In the genomic region with DNA sequence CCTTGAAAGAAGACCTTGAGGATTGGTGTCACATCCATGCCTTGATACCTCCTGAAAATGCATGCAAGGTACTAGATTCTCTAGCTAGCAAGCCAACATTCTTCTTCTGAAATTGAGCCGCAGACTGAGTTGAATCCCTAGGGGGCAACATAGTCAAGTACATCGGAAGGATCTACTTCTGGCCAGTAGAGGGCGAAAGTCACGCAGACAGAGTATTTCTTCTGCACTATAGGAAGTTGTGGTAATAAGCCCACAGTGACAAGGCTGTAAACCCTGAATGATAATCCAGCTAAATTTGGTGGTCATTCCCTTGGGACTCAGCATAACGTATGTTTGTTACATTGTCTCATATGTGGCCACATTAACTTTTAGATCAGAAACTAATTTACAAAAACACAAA, we compare ENCODE assay signal across 9 mouse cellular contexts. TPM values are rescaled to one million over a fixed set of nuclear protein-coding genes. Genes with fewer than 3 reads are reported as not detected.
DNase-seq lines count a peak whose midpoint lies in the region; ATAC-seq lines count a peak whose summit lies in the region.
"Had no signal": no experiment of that assay in that cellular context is flagged by ENCODE, and none has a peak within 500 bp of the region (broad histone marks: within the 10 kb centered on the region; RNA-seq: fewer than 3 reads in every experiment).

No protein-coding gene starts in this region.

- no peak overlapping the region for H3K27ac ChIP-seq in limb, embryonic 12.5 days
- H3K27ac ChIP-seq: embryonic facial prominence, embryonic 12.5 days had no signal

- no peaks in the 10 kb centered on the region for H3K36me3 ChIP-seq in limb, embryonic 12.5 days
- no peaks in the 10 kb centered on the region for H3K36me3 ChIP-seq in splenic B cell, adult 2 months (ENCODE audit: control insufficient read depth, insufficient read depth, low read length, poor library complexity, severe bottlenecking)
- H3K36me3 ChIP-seq: embryonic facial prominence, embryonic 12.5 days had no signal

- H3K9ac ChIP-seq in limb, embryonic 12.5 days (replicated peaks) = no peak overlapping the region
- H3K9ac ChIP-seq: embryonic facial prominence, embryonic 12.5 days had no signal

- ATAC-seq in limb, embryonic 12.5 days (ENCODE audit: insufficient number of reproducible peaks, insufficient read depth, low FRiP score, low TSS enrichment, low read depth) = peak; percentile 64; the same call in 1 of the 2 replicates
- ATAC-seq in monocyte, adult 5-6 weeks (replicated peaks; ENCODE audit: insufficient number of reproducible peaks, low FRiP score, low TSS enrichment, poor library complexity, severe bottlenecking) = peak; percentile 72

- 0 out of 2 replicates have a peak, but pooled peaks cover 2% of the 10 kb centered on the region for H3K4me1 ChIP-seq in limb, embryonic 12.5 days (replicated peaks)
- H3K4me1 ChIP-seq: embryonic facial prominence, embryonic 12.5 days had no signal

- 3% methylated on average over 5 of the region's 5 CpGs for WGBS in limb, embryonic 12.5 days

- DNase-seq in 416B (ENCODE audit: low read depth) = peak; percentile 94
- peak; percentile 92 for DNase-seq in adipocyte (ENCODE audit: low spot score)
- peak; percentile 73 for DNase-seq in embryo, embryonic 11.5 days (ENCODE audit: low read depth, low spot score)
- peak; percentile 83 for DNase-seq in heart, adult 8-10 months (ENCODE audit: low spot score)
- DNase-seq in kidney, adult 9 months = peak; percentile 90
- DNase-seq in splenic B cell, adult 2 months (ENCODE audit: low read depth, low spot score) = peak; percentile 95

- no peaks in the 10 kb centered on the region for H3K9me3 ChIP-seq in limb, embryonic 12.5 days
- H3K9me3 ChIP-seq: embryonic facial prominence, embryonic 12.5 days had no signal

- no peaks in the 10 kb centered on the region for H3K27me3 ChIP-seq in limb, embryonic 12.5 days
- no peaks in the 10 kb centered on the region for H3K27me3 ChIP-seq in splenic B cell, adult 2 months (ENCODE audit: control insufficient read depth, insufficient read depth, low read length, poor library complexity, severe bottlenecking)
- H3K27me3 ChIP-seq: embryonic facial prominence, embryonic 12.5 days had no signal

- no peak overlapping the region for H3K4me3 ChIP-seq in limb, embryonic 12.5 days (replicated peaks)
- H3K4me3 ChIP-seq: embryonic facial prominence, embryonic 12.5 days had no signal

- H3K4me2 ChIP-seq in limb, embryonic 12.5 days = no peak overlapping the region
- H3K4me2 ChIP-seq: embryonic facial prominence, embryonic 12.5 days had no signal

RNA-seq across cellular contexts. Expression of a gene that starts 45.3 kb away (rescaled TPM):
- 10 to 100 TPM; 29.0 to 32.4 (median 30.3) TPM for total RNA-seq in heart, adult 8-10 months (2022)
- 28.9 and 30.6 TPM in 2 replicates for polyA plus RNA-seq in limb, embryonic 12.5 days (2016; fragmentation: Nextera tagmentation; extraction: Ambion mirVana)
- 15.8 to 19.0 TPM (median 18.0 TPM) in 3 replicates for total RNA-seq in monocyte, adult 5-6 weeks (2017)
